ENCODE assay signal across 9 mouse cellular contexts in the genomic region with DNA sequence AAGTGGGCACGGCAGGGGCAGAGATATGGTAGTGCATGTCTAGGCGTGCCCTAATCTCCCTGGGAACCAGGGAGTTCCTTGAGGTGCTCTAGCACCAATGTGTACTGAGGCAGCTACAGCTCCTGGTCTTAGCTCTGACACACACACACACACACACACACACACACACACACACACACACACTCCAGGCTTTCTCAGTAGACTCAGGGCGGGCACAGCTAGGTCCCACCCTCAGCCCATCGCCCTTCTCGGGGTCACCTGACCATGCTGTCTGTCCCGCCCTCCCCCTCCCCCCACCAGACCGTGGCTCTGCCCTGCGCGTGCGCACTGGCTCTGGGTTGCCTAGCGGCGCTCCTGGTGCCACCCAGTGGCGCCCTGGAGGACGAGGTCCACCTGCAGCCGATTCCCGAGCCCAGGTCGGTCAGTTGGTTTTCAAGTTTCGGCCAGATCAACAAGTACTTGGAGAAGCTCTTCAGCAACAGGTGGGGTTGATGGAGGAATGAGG. TPM values are rescaled to one million over a fixed set of nuclear protein-coding genes. Genes with fewer than 3 reads are reported as not detected.
A peak's percentile ranks its signal among the peaks of the same experiment; 100 is the strongest.
DNase-seq lines count a peak whose midpoint lies in the region; ATAC-seq and TF ChIP-seq lines count a peak whose summit lies in the region.
"Had no signal": no experiment of that assay in that cellular context is flagged by ENCODE, and none has a peak within 500 bp of the region (broad histone marks: within the 10 kb centered on the region; RNA-seq: fewer than 3 reads in every experiment).

No protein-coding gene starts in this region.

- H3K9me3 ChIP-seq in ES-E14 (ENCODE audit: control insufficient read depth, insufficient read depth, low read depth, low read length): no peaks in the 10 kb centered on the region
- H3K9me3 ChIP-seq in lung, postnatal 0 days (ENCODE audit: low read length): no peaks in the 10 kb centered on the region

- H3K4me3 ChIP-seq in ES-E14 (ENCODE audit: insufficient read depth in 1 of 2, low read depth in 1 of 2, low read length in 2 of 2, poor library complexity in 1 of 2, severe bottlenecking in 1 of 2): peak overlapping the region; percentile 35 to 67
- H3K4me3 ChIP-seq in layer of hippocampus, adult 2 months: peak overlapping the region; percentile 56
- no peak overlapping the region for H3K4me3 ChIP-seq in lung, postnatal 0 days (ENCODE audit: low read depth, low read length)

- peaks cover 3 to 17% of the 10 kb centered on the region in 2 experiments; a peak in 3 of 4 replicates for H3K4me1 ChIP-seq in ES-E14 (ENCODE audit: control insufficient read depth in 2 of 2, insufficient read depth in 2 of 2, low read length in 2 of 2, poor library complexity in 1 of 2)
- H3K4me1 ChIP-seq in lung, postnatal 0 days (ENCODE audit: insufficient read depth, low read depth, low read length): no peaks in the 10 kb centered on the region

- in situ Hi-C loops in ES-E14 (cut with MboI; ENCODE audit: low sequenced_read_pairs in 2 of 2, unreplicated experiment in 2 of 2): no loop called here

- H3K9ac ChIP-seq in ES-E14 (ENCODE audit: insufficient read depth, low read depth, low read length, poor library complexity, severe bottlenecking): peak overlapping the region; percentile 45
- no peak overlapping the region for H3K9ac ChIP-seq in lung, postnatal 0 days (replicated peaks; ENCODE audit: low read depth)

- peak; percentile 79 for ATAC-seq in erythroid progenitor cell, adult 5-6 weeks (replicated peaks; ENCODE audit: low FRiP score, poor library complexity, severe bottlenecking)
- ATAC-seq in lung, postnatal 0 days: peak; percentile 92

- H3K27ac ChIP-seq in ES-E14 (ENCODE audit: insufficient read depth, low read depth, low read length, poor library complexity, severe bottlenecking): no peak overlapping the region
- H3K27ac ChIP-seq in layer of hippocampus, adult 2 months: peak overlapping the region; percentile 63; the same call in 1 of the 2 replicates
- no peak overlapping the region for H3K27ac ChIP-seq in lung, postnatal 0 days (ENCODE audit: low read length)

- no peaks in the 10 kb centered on the region for H3K36me3 ChIP-seq in ES-E14 (ENCODE audit: control insufficient read depth, insufficient read depth, low read length, poor library complexity, severe bottlenecking)
- H3K36me3 ChIP-seq in lung, postnatal 0 days (ENCODE audit: insufficient read depth, low read length): no peaks in the 10 kb centered on the region

- peak overlapping the region; percentile 28 for H3K4me2 ChIP-seq in lung, postnatal 0 days (replicated peaks; ENCODE audit: low read depth, low read length)

- 2% methylated on average over 18 of the region's 18 CpGs for WGBS in lung, postnatal 0 days

- H3K27me3 ChIP-seq in lung, postnatal 0 days (replicated peaks; ENCODE audit: insufficient read depth, low read length): no peaks in the 10 kb centered on the region

- peak; percentile 69 for TF ChIP-seq CTCF in layer of hippocampus, adult 2 months (conservative IDR thresholded peaks at IDR 0.05)
- peak; percentile 73 for TF ChIP-seq CTCF in lung, postnatal 0 days (IDR thresholded peaks at IDR 0.05)

- intact Hi-C loops in heart, postnatal 10 days (cut with DNase I): loop anchor here (2.0 kb wide), 1 partner anchor 34 kb away; no protein-coding TSS in a partner anchor

- TF ChIP-seq EP300 in lung, postnatal 0 days (IDR thresholded peaks at IDR 0.05): no peak

- peak; percentile 81 for DNase-seq in ES-E14 (ENCODE audit: low read depth, low spot score)
- DNase-seq in c-Kit-negative CD71-positive TER-119-positive erythroid progenitor cells, embryonic 14.5 days (ENCODE audit: low read depth, low spot score): peak; percentile 76
- peak; percentile 64 to 71 for DNase-seq in heart, postnatal 10 days
- DNase-seq in layer of hippocampus, adult 2 months (ENCODE audit: low spot score in 2 of 2): peak; percentile 55 to 83
- DNase-seq in lung, postnatal 0 days (ENCODE audit: low spot score): peak; percentile 88
- peak; percentile 76 for DNase-seq in retina, postnatal 7 days (ENCODE audit: low read depth, low spot score)
- DNase-seq in urinary bladder, postnatal 14 days (ENCODE audit: low spot score): peak; percentile 82

TF ChIP-seq in ES-E14, 5 proteins besides CTCF, POLR2A, EP300 and RAD21:
- TF ChIP-seq HCFC1 (IDR thresholded peaks at IDR 0.05; ENCODE audit: borderline replicate concordance, insufficient read depth, low read length): 0 out of 2 replicates have a peak, but pooled peaks have one; percentile 29
- TF ChIP-seq CHD2 (IDR thresholded peaks at IDR 0.05; ENCODE audit: low read depth, low read length): no peak

RNA-seq across cellular contexts. Expression of a gene that starts 4.2 kb away (rescaled TPM):
- total RNA-seq in ES-E14 (2012; rRNA removed): not detected in 2 replicates
- total RNA-seq in erythroid progenitor cell, adult 5-6 weeks (2015; ENCODE audit: low replicate concordance): not detected in 2 replicates
- total RNA-seq in erythroid progenitor cell, adult 5-6 weeks (2017; ENCODE audit: low replicate concordance): not detected in 2 replicates
- not detected for total RNA-seq in heart, postnatal 10 days (2021)
- total RNA-seq in layer of hippocampus, adult 2 months (2021): not detected
- 2.6 and 4.2 TPM in 2 replicates for polyA plus RNA-seq in lung, postnatal 0 days (2015; fragmentation: Nextera tagmentation; extraction: Ambion mirVana)
- total RNA-seq: layer of hippocampus, adult 18-20 months had no signal

RNA-seq across cellular contexts. Expression of a gene that starts 8.6 kb away (rescaled TPM):
- 0.94 and 1.2 TPM in 2 replicates for total RNA-seq in ES-E14 (2012; rRNA removed)
- total RNA-seq in erythroid progenitor cell, adult 5-6 weeks (2015; ENCODE audit: low replicate concordance): 37.5 and 39.0 TPM in 2 replicates
- total RNA-seq in erythroid progenitor cell, adult 5-6 weeks (2017; ENCODE audit: low replicate concordance): 32.9 and 39.0 TPM in 2 replicates
- 1 to 10 TPM; 4.0 to 4.1 TPM for total RNA-seq in heart, postnatal 10 days (2021)
- total RNA-seq in layer of hippocampus, adult 2 months (2021): 100 to 1,000 TPM; 147 to 149 TPM
- 3.9 TPM in 2 replicates for polyA plus RNA-seq in lung, postnatal 0 days (2015; fragmentation: Nextera tagmentation; extraction: Ambion mirVana)

RNA-seq across cellular contexts. Expression of a gene that starts 10.7 kb away (rescaled TPM):
- 0.49 and 2.1 TPM in 2 replicates for total RNA-seq in ES-E14 (2012; rRNA removed)
- total RNA-seq in erythroid progenitor cell, adult 5-6 weeks (2015; ENCODE audit: low replicate concordance): not detected in 2 replicates
- total RNA-seq in erythroid progenitor cell, adult 5-6 weeks (2017; ENCODE audit: low replicate concordance): not detected in 2 replicates
- total RNA-seq in heart, postnatal 10 days (2021): not detected
- total RNA-seq in layer of hippocampus, adult 2 months (2021): not detected
- polyA plus RNA-seq in lung, postnatal 0 days (2015; fragmentation: Nextera tagmentation; extraction: Ambion mirVana): not detected in 2 replicates
- total RNA-seq: layer of hippocampus, adult 18-20 months had no signal

RNA-seq across cellular contexts. Expression of a gene that starts 48.4 kb away (rescaled TPM):
- 0.45 and 0.90 TPM in 2 replicates for total RNA-seq in ES-E14 (2012; rRNA removed)
- total RNA-seq in erythroid progenitor cell, adult 5-6 weeks (2015; ENCODE audit: low replicate concordance): 3.8 TPM in 1 of 2 replicates, not detected in the other
- not detected in 2 replicates for total RNA-seq in erythroid progenitor cell, adult 5-6 weeks (2017; ENCODE audit: low replicate concordance)
- under 1 TPM in 1 of 2 experiments, not detected in 1; 0.12 TPM for total RNA-seq in heart, postnatal 10 days (2021)
- total RNA-seq in layer of hippocampus, adult 2 months (2021): not detected
- polyA plus RNA-seq in lung, postnatal 0 days (2015; fragmentation: Nextera tagmentation; extraction: Ambion mirVana): 0.91 and 1.4 TPM in 2 replicates
- total RNA-seq: layer of hippocampus, adult 18-20 months had no signal

RNA-seq across cellular contexts. Expression of a gene that starts 55.6 kb away (rescaled TPM):
- total RNA-seq in ES-E14 (2012; rRNA removed): not detected in 2 replicates
- total RNA-seq in erythroid progenitor cell, adult 5-6 weeks (2015; ENCODE audit: low replicate concordance): 0.42 and 3.6 TPM in 2 replicates
- total RNA-seq in erythroid progenitor cell, adult 5-6 weeks (2017; ENCODE audit: low replicate concordance): 0.23 and 0.64 TPM in 2 replicates
- total RNA-seq in heart, postnatal 10 days (2021): 10 to 100 TPM; 64.4 to 75.9 TPM
- total RNA-seq in layer of hippocampus, adult 2 months (2021): not detected
- 2.1 and 2.4 TPM in 2 replicates for polyA plus RNA-seq in lung, postnatal 0 days (2015; fragmentation: Nextera tagmentation; extraction: Ambion mirVana)
- total RNA-seq: layer of hippocampus, adult 18-20 months had no signal

Comparison
In these comparisons a context has a peak if more than half of its experiments do, and no peak if none do; other contexts are left out.
1. RNA of a gene that starts 8.6 kb away (total RNA-seq): 147 to 149 TPM in layer of hippocampus, adult 2 months and 32.9 to 39.0 TPM in erythroid progenitor cell, adult 5-6 weeks; 4.0 to 4.1 TPM in heart, postnatal 10 days and 0.94 to 1.2 TPM in ES-E14; every median in the first group is over 4 times any median in the second.
2. Peak in every context shown above with its lines, with median percentiles within 50 percentile points of each other: DNase-seq.